Mouse (Mus musculus): ENCODE data around the gene Tmem185b. TPM values are rescaled to one million over a fixed set of nuclear protein-coding genes. Genes with fewer than 3 reads are reported as not detected.
A peak's percentile ranks its signal among the peaks of the same experiment; 100 is the strongest.

Tmem185b gene
- total RNA-seq, 2 experiments from 2014 or later, result 3.4 to 5.9 TPM

DNA sequence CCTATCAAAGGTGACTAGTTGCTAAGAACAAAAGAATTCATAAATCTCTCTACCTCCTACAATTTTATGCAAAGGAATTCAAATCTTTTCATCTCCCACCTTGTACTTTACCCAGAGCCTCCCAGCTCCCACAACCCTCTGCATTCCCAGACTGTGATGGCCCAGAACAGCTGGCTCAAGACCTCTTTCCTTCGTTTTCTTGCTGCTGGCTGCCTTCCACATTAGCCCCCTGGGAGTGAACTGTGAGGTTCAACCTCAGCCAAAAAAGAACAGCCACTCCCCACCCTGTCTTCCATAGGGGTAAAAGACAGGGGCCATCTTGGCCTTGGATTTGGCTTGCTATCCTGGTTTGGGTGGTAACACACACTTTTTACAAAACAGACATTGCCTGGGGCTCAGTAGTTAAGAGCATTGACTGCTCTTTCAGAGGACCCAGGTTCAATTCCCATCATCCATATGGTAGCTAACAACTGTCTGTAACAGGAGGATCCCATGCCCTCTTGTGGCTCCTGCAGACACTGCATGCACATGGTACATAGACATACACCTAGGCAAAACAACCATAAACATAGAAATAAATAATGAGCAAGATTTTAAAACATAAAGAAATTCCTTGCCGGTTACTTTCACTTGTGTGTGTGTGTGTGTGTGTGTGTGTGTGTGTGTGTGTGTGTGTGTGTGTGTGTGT is 31.8 kb upstream of the Tmem185b start:
- intact Hi-C loops (cut with DNase I), result loop anchor here (5.0 kb wide), 1 partner anchor 33 kb away; the partner anchor contains the start of gene Tmem185b
- Histone ChIP-seq H3K27ac (peak overlapping the region; percentile 40; the same call in 1 of the 2 replicates), H3K4me3 (no peak overlapping the region)
- peak; percentile 59 for DNase-seq
- peak; percentile 46 for TF ChIP-seq CTCF (IDR thresholded peaks at IDR 0.05)

DNA sequence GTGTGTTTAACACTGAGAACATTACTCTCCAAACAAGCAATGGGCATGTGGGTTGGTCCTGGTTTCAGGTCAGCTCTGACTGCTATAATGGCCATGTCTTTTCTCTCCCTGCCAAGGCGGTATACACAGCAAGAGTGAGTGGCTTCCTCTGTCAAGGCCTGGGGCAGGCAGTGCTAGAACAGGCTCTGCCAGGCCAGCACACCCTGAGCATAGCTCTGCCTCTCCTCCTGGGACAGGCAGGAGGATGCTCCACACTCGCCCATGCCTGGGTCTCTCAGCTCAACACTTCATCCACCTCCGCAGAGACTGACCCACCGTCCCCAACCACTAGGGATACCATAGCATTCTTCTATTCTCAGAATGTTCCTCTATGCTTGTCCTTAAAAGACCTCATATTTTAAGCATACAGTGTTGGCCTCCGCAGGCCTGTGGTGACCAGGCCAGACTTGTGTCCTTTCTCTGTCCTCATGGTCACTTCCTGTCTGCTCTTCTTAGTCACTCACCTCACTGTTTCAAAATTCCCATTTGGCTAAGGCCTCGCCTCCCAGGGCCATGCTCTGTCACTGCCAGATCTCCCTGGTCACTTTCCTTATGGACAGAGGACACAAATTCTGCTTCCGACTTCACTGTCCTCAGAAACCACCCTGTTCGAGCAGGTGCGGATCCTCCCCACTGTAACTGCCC is 31.1 kb upstream of the Tmem185b start:
- H3K27ac ChIP-seq, result peak overlapping the region; percentile 71
- H3K4me3 ChIP-seq, result no peak overlapping the region
- no peak for TF ChIP-seq CTCF (IDR thresholded peaks at IDR 0.05)
- DNase-seq, result peak; percentile 29
- intact Hi-C loops (cut with DNase I), result loop anchor here (5.0 kb wide), 1 partner anchor 32 kb away; the partner anchor contains the start of gene Tmem185b

DNA sequence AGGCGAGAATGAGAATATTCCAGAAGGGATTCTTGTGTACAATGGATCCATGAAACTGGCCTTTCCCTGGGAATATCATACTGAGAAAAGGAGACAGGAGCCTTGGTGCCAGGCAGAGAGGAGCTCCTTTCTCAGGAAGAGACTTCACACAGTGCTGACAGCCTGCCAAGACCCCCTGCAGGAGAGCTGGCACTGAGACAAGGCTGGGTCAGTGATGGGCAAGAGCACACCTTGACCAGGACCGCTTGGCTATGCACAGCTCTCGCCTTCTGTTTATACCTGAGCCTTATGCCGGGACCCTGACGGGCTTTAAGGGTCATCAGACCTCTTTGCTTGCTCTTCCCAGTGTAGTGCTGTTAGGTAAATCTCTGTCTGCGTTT is 30.6 kb upstream of the Tmem185b start:
- no peak for TF ChIP-seq CTCF (IDR thresholded peaks at IDR 0.05)
- intact Hi-C loops (cut with DNase I), result no loop called here
- Histone ChIP-seq H3K27ac (peak overlapping the region; percentile 71), H3K4me3 (no peak overlapping the region)
- no peak for DNase-seq

DNA sequence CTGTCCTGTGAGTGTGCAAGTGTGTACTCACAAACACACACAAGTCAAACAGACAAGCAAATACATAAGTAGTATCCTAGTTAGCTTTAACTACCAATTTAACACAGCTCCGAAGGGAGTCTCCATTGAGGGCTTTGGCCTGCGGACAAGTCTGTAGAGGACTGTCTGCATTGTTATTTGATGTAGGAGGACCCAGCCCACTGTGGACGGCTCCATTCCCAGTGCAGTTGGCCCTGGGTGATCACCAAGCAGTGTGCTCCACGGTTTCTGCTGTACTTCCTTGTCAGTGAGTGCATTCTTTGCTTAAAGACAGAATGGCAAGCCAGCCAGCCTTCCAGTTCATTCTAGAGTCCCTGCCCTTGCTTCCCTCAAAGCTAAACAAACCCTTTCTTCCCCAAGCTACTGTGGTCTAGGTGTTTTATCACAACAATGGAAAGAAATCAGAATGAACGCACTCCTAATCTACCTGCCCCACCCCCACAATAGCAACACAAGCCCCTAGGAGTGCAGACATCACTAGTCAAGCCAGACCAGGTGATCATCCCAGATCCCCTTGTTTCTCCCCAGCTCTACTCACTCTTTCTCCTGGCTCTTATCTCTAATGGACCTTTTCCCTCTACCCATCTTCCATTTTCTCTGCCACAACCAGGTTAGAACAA is 28.5 kb upstream of the Tmem185b start:
- no peak for DNase-seq
- Histone ChIP-seq H3K4me3 (no peak overlapping the region), H3K27ac (no peak overlapping the region)
- TF ChIP-seq CTCF (IDR thresholded peaks at IDR 0.05), result no peak
- intact Hi-C loops (cut with DNase I), result no loop called here

DNA sequence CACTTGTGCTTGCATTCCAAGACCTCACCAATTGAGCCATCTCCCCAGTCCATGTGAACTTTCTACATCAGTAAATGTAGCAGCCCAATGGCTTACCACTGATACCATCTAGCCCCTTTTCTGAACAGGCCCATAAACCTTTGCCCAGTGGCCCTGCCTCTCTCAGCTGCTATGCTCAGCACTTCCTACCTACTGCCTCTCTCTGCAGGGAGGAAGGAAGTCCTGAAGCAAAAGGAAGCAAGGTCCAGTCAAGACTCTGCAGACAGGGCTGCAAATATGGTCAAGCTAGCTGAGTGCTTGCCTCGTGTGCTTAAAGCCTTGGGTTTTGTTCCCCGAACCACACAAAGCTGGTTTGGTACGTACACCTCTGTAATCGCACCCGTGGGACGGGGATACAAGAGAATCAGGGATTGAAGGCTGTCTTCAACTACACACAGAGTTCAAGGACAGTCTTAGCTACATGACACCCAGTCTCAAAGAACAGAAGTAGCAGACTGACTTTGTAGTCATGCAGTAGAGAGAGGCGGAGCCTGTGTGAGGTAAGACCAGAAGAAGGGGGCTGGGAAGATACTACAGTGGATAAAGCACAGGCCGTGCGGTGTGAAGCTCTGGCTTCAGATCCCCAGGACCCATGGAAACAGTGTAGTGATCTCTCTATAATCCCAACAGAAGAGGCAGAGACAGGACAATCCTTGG is 27.3 kb upstream of the Tmem185b start:
- Histone ChIP-seq H3K27ac (peak overlapping the region; percentile 61), H3K4me3 (peak overlapping the region; percentile 7; the same call in 1 of the 2 replicates)
- TF ChIP-seq CTCF (IDR thresholded peaks at IDR 0.05), result no peak
- DNase-seq, result no peak
- intact Hi-C loops (cut with DNase I), result no loop called here

DNA sequence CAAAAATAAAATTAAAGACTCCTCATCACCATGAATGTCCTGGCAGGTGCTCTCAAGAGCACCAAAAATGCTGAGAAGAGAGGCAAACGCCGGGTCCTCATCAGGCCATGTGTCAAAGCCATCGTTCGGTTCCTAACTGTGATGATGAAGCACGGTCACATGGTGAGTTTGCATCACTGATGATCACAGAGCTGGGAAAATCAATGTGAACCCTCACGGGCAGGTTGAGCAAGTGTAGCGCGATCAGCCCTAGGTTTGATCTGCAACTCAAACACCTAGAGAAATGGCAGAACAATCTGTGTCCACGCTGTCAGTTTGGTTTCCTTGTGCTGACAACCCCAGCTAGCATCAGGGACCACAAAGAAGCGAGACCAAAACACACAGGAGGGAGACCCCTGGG is 26.5 kb upstream of the Tmem185b start:
- intact Hi-C loops (cut with DNase I), result no loop called here
- H3K4me3 ChIP-seq, result no peak overlapping the region
- H3K27ac ChIP-seq, result no peak overlapping the region
- DNase-seq, result no peak
- no peak for TF ChIP-seq CTCF (IDR thresholded peaks at IDR 0.05)

DNA sequence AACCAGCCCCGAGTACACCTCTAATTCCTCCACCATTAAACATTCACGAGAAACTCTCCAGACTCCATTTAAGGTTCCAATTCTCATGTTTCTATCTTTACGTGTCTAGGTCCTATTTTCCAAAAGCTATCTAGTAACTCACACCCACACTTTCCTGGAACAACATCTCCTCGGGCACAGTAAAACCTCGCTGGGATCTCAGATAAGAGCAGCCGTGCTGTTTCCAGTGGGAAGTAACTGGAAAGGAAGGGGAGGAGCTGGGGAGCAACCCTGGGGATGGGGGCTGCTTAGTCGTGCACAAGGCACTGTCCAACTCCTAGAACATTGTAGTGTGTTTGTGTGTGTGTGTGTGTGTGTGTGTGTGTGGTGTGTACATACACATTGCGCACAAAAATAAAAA is 24.1 kb upstream of the Tmem185b start:
- H3K27ac ChIP-seq, result 0 out of 2 replicates have a peak overlapping the region, but pooled peaks have one; percentile 28
- no peak for DNase-seq
- no peak overlapping the region for H3K4me3 ChIP-seq
- TF ChIP-seq CTCF (IDR thresholded peaks at IDR 0.05), result no peak
- intact Hi-C loops (cut with DNase I), result no loop called here

DNA sequence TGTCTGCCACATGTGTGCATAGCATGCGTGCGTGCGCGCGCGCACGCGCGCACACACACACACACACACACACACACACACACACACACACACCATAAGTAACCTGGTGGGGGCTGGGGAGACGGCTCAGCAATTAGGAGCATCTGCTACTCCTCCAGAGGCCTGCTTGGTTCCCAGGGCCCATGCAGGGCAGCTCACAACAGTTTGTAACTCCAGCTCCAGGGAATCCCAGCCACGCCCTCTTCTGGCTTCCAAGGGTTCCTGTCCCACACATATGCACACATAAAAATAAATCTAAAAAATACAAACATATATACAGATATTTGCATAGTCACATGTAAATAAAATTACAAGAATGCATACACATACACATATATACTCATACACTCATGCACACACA is 23.2 kb upstream of the Tmem185b start:
- Histone ChIP-seq H3K4me3 (peak overlapping the region; percentile 98), H3K27ac (peak overlapping the region; percentile 91)
- no peak for TF ChIP-seq CTCF (IDR thresholded peaks at IDR 0.05)
- peak; percentile 11 for DNase-seq
- intact Hi-C loops (cut with DNase I), result no loop called here

DNA sequence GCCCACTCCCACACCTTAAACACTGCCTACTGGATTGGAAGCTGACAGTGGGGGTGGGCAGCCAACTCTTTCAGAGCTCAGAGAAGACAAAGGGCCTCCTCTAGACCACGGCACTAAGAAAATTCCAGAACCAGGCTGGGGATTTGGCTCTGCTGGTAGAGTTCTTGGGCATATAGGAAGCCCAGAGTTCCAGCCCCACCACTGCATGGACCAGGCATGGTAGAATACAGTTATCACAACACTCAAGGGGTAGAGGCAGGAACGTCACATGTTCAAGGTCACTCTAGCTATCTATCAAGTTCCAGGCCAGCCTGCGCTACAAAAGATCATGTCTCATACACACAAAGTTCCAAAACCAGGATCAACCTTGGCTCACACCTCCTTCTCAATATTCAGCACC is 22.8 kb upstream of the Tmem185b start:
- peak overlapping the region; percentile 98 for H3K4me3 ChIP-seq
- intact Hi-C loops (cut with DNase I), result no loop called here
- H3K27ac ChIP-seq, result peak overlapping the region; percentile 91
- TF ChIP-seq CTCF (IDR thresholded peaks at IDR 0.05), result no peak
- no peak for DNase-seq

DNA sequence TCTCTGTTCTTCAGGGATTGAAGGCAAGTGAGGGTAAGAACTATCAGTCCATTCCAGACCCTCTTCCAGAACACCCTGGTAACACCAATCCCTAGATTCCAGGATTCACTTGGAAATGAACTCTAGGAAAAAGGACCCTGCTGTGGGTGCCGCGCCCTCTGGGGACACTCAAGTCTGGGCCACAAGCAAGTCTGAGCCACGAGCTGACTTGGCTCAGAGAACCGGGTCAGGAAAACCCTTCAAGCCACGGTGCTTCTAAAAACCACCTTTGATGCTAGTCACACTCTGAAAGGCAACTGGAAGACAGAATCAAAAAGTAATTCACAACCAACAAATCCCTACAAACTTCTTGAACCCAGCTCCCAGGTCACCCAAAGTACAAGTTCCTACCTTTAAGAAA is 22.2 kb upstream of the Tmem185b start:
- intact Hi-C loops (cut with DNase I), result no loop called here
- DNase-seq, result no peak
- H3K27ac ChIP-seq, result peak overlapping the region; percentile 91
- peak overlapping the region; percentile 98 for H3K4me3 ChIP-seq
- TF ChIP-seq CTCF (IDR thresholded peaks at IDR 0.05), result no peak

DNA sequence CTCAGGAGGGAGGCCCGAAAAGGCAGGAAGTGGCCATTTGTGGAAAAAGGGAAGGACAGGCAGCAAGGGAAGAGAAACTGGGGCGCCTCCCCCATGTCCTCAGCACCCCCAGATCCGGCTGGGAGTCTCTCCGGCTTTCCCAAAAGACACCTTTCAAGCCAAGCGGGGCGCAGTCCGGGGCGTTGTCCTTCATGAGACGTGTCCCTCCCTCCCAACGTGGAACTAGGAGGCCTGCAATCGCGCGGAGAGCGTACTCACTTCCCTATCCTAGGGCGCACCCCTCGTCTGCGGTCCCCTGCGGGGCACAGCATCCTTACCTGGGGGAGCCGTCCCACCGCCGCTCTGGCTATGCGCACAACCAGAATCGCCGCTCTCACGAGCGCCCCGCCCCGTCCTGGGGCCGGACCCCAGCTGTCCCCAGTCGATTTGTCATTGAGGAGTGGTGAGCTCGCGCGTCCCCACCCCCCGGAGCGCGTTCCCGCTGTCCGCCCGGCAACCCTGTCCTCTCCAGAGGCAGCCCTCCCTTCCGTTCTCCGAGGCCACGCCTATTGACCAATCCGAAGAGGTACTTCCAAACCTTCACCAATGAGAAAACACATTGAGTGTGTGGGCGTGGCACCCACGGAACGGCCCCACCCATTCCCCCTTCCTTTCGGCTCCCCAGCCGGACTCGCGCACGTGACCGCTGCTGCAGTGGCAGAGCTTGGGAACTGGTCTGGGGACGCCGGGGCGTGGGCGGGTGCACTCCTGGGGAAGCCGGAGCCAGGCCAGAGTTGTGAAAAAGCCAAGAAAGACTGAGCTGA is 21.5 kb upstream of the Tmem185b start, which contains the start of gene Ralb:
TSS of gene Ralb (minus strand) at position 535 of the 803 bp plus-strand sequence.
- peak within 1 kb of the TSS; percentile 98 for H3K4me3 ChIP-seq
- intact Hi-C loops (cut with DNase I), result no loop called here
- DNase-seq, result peak; percentile 98
- peak within 1 kb of the TSS; percentile 91 for H3K27ac ChIP-seq
- no peak for TF ChIP-seq CTCF (IDR thresholded peaks at IDR 0.05)

DNA sequence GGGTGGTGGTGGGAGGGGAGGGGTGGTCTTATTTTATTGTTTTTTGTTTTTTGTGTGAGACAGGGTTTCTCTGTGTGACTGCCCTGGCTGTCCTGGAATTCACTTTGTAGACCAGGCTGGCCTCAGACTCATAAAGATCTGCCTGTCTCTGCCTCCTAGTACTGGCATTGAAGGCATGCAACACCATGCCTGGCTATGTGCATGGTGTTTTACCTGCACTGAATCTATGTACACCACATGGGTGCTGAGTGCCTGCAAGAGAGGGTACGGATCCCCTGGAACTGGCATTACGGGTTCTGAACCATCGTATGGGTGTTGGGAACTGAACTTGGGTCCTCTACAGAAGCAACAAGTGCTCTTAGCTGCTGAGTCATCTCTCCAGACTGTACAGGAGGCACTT is 20.0 kb upstream of the Tmem185b start:
- Histone ChIP-seq H3K4me3 (no peak overlapping the region), H3K27ac (no peak overlapping the region)
- intact Hi-C loops (cut with DNase I), result no loop called here
- no peak for DNase-seq
- TF ChIP-seq CTCF (IDR thresholded peaks at IDR 0.05), result no peak

Measured in gastrocnemius, adult 2 months (tissue).